Mouse (Mus musculus): Measurements from ENCODE around the gene Slc16a6. TPM values are rescaled to one million over a fixed set of nuclear protein-coding genes. Genes with fewer than 3 reads are reported as not detected.

Slc16a6 gene
- polyA plus RNA-seq, 1 experiment from 2014 or later = 6.0 TPM

DNA sequence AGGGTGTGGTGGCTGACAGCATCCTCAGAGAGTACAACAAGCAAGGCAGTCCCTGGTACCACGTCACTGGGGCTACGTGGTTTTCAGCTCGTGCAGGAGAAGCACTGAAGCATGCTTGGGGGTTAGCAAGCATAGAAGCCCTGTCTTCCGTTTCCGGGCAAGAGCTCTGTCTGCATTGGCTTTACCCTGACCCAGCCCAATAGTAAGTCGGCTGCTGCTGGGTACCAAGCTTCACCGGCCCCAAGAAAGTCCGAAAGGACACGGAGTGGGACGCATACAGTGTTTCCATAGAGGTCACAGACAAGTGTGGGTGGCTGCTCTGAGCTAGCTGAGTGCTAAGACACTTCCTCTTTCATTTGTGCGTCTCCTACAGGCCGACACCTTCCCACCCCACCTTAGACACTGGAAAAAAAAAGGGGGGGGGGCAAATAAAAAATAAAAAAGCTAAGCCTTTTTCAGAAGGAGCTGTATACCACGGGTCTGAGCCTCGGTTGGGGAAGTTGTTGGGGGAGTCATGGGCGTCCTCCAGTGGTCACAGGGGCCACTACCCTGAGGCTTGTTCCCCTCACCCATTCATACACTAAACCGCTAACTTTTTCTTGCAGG, 53.3 kb downstream of the Slc16a6 start:
- no peaks in the 10 kb centered on the region for H3K27me3 ChIP-seq (ENCODE audit: control insufficient read depth, insufficient read depth, low read length)
- H3K36me3 ChIP-seq (ENCODE audit: control insufficient read depth, insufficient read depth, low read length) = no peaks in the 10 kb centered on the region
- ATAC-seq (replicated peaks; ENCODE audit: low FRiP score) (no peak), DNase-seq (ENCODE audit: low spot score) (no peak)
- H3K4me1 ChIP-seq (replicated peaks; ENCODE audit: control insufficient read depth, insufficient read depth, low read length) = no peaks in the 10 kb centered on the region; the same call in 1 of the 2 replicates
- no peak overlapping the region for H3K4me3 ChIP-seq (ENCODE audit: low read depth, low read length)
- no peak overlapping the region for H3K9ac ChIP-seq (ENCODE audit: low read length)
- 44% methylated on average over 16 of the region's 16 CpGs for WGBS
- no peaks in the 10 kb centered on the region for H3K9me3 ChIP-seq (ENCODE audit: control insufficient read depth, low read length)
- no peak overlapping the region for H3K4me2 ChIP-seq (ENCODE audit: low read depth, low read length, severe bottlenecking)
- H3K27ac ChIP-seq (ENCODE audit: low read depth, low read length) = no peak overlapping the region

DNA sequence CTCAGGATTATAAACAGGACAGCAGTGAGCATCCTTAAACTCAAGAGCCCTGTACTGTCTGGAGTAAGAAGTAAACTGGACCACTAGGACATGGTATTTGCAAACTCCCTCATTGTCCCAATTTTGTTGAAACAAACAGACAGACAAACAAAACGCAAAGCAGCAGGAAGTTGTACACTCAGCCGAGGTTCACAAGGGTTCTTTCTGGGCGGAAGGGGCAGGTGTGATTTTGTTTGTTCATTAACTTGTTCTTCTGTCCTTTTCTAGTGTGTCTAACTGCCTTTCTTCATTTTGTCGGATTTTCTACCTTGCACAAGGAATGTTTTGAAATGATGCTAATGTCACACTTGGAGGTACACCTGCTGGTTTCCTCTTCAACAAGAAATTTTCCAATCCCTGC, 53.9 kb downstream of the Slc16a6 start:
- no peak overlapping the region for H3K27ac ChIP-seq (ENCODE audit: low read depth, low read length)
- no peaks in the 10 kb centered on the region for H3K9me3 ChIP-seq (ENCODE audit: control insufficient read depth, low read length)
- H3K4me3 ChIP-seq (ENCODE audit: low read depth, low read length) = no peak overlapping the region
- no peak overlapping the region for H3K4me2 ChIP-seq (ENCODE audit: low read depth, low read length, severe bottlenecking)
- H3K27me3 ChIP-seq (ENCODE audit: control insufficient read depth, insufficient read depth, low read length) = no peaks in the 10 kb centered on the region
- H3K9ac ChIP-seq (ENCODE audit: low read length) = no peak overlapping the region
- H3K4me1 ChIP-seq (replicated peaks; ENCODE audit: control insufficient read depth, insufficient read depth, low read length) = no peaks in the 10 kb centered on the region; the same call in 1 of the 2 replicates
- DNase-seq (ENCODE audit: low spot score) (no peak), ATAC-seq (replicated peaks; ENCODE audit: low FRiP score) (no peak)
- WGBS = 50% methylated on average over 4 of the region's 4 CpGs
- no peaks in the 10 kb centered on the region for H3K36me3 ChIP-seq (ENCODE audit: control insufficient read depth, insufficient read depth, low read length)

DNA sequence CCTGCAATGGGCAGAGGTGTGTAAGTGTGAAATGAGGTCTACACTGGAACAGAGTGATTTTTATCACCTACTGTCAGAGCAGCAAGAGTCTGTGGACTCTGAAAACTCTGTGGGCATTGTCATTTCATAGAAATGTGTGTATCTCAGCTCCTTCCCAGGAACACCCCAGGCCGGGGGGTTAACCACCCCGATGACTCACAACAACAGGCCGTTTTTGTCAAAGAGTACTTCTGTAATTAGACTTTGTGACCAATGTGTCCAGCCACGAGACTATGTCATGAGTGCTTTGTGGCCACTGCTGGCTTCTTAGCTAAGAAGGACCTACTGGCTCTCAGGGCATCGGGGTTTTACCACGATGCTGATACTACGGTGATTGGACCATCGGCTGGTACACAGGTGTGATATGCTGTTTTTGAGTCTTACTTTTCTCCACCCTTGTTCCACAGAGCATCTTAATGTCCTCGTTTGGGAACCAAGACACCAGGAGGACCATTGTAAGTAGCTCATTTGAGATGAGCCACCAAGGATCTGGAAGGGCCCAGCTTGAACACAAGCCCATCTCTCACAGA, 55.8 kb downstream of the Slc16a6 start:
- Histone ChIP-seq H3K27me3 (ENCODE audit: control insufficient read depth, insufficient read depth, low read length) (no peaks in the 10 kb centered on the region), H3K36me3 (ENCODE audit: control insufficient read depth, insufficient read depth, low read length) (no peaks in the 10 kb centered on the region), H3K4me2 (ENCODE audit: low read depth, low read length, severe bottlenecking) (no peak overlapping the region), H3K27ac (ENCODE audit: low read depth, low read length) (no peak overlapping the region), H3K9me3 (ENCODE audit: control insufficient read depth, low read length) (no peaks in the 10 kb centered on the region), H3K9ac (ENCODE audit: low read length) (no peak overlapping the region), H3K4me1 (replicated peaks; ENCODE audit: control insufficient read depth, insufficient read depth, low read length) (no peaks in the 10 kb centered on the region; the same call in 1 of the 2 replicates), H3K4me3 (ENCODE audit: low read depth, low read length) (no peak overlapping the region)
- 90% methylated on average over 9 of the region's 9 CpGs for WGBS
- ATAC-seq (replicated peaks; ENCODE audit: low FRiP score) (no peak), DNase-seq (ENCODE audit: low spot score) (no peak)

DNA sequence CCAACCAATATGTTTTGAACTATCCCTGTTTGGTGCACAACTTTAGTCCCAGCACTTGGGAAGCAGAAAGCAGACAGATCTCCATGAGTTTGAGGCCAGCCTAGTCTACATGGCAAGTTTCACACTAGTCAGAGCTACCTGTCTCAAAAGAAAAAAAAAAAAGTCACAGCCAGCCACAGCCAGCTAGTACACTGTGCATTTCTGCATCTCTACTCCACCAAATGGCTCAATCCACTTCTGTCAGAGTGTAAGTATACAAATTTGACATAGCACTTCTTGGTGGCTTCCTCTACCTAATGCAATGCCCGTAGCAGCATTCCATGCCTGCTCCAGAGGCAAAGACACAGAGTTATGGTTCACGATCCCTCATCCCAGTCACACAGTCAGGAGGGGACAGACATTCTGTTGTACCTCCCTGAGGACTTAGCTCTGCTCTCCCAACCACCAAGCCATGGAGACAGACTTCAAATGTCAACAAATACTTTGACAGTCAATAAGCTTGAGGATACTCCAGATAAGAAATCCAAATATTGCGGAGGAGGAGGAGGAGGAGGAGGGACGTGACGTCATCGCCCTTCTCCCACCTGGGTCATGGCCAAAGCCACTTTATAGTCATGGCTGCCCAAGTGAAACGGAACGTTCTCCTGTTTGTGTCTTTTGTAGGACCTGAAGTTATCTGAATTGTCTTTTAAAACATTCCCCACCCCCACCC, 56.5 kb downstream of the Slc16a6 start:
- H3K27me3 ChIP-seq (ENCODE audit: control insufficient read depth, insufficient read depth, low read length) = no peaks in the 10 kb centered on the region
- no peak for ATAC-seq (replicated peaks; ENCODE audit: low FRiP score)
- H3K27ac ChIP-seq (ENCODE audit: low read depth, low read length) = no peak overlapping the region
- H3K9ac ChIP-seq (ENCODE audit: low read length) = no peak overlapping the region
- H3K4me3 ChIP-seq (ENCODE audit: low read depth, low read length) = no peak overlapping the region
- no peaks in the 10 kb centered on the region for H3K9me3 ChIP-seq (ENCODE audit: control insufficient read depth, low read length)
- no peak for DNase-seq (ENCODE audit: low spot score)
- no peaks in the 10 kb centered on the region; the same call in 1 of the 2 replicates for H3K4me1 ChIP-seq (replicated peaks; ENCODE audit: control insufficient read depth, insufficient read depth, low read length)
- 93% methylated on average over 8 of the region's 8 CpGs for WGBS
- no peaks in the 10 kb centered on the region for H3K36me3 ChIP-seq (ENCODE audit: control insufficient read depth, insufficient read depth, low read length)
- H3K4me2 ChIP-seq (ENCODE audit: low read depth, low read length, severe bottlenecking) = no peak overlapping the region

- no peaks in the 10 kb centered on the region for H3K27me3 ChIP-seq (ENCODE audit: control insufficient read depth, insufficient read depth, low read length)
- DNase-seq (ENCODE audit: low spot score) (no peak), ATAC-seq (replicated peaks; ENCODE audit: low FRiP score) (no peak)
- no peak overlapping the region for H3K9ac ChIP-seq (ENCODE audit: low read length)
- no peaks in the 10 kb centered on the region for H3K9me3 ChIP-seq (ENCODE audit: control insufficient read depth, low read length)
- no peak overlapping the region for H3K4me2 ChIP-seq (ENCODE audit: low read depth, low read length, severe bottlenecking)
- H3K4me1 ChIP-seq (replicated peaks; ENCODE audit: control insufficient read depth, insufficient read depth, low read length) = no peaks in the 10 kb centered on the region
- H3K36me3 ChIP-seq (ENCODE audit: control insufficient read depth, insufficient read depth, low read length) = no peaks in the 10 kb centered on the region
- no peak overlapping the region for H3K27ac ChIP-seq (ENCODE audit: low read depth, low read length)
- H3K4me3 ChIP-seq (ENCODE audit: low read depth, low read length) = no peak overlapping the region
- WGBS = 84% methylated on average over 5 of the region's 5 CpGs
Measured at GRCm38 (mm10) chr11:109414802-109415201, 58.6 kb downstream of the Slc16a6 start.

DNA sequence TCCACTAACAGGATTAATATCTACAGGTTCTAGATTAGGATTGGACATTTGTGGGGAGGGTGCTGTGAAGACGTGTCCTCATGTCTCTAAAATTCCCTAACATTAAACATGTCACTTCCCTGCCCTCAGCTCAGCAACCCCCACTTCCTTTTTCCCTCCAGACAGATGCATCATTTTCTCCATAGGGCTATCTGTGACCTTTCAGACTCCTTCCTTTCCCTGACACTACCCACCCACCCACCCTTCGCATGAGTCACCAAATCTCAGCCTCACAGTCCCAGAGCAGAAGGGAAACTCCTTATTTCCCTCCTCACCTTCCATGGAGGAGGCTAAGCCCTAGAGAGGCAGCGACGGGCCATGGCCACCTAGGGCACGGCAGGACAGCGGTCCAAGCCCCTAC, 59.8 kb downstream of the Slc16a6 start, which contains the start of gene 9930022D16Rik:
TSS of gene 9930022D16Rik (plus strand) at position 301 of the 400 bp plus-strand sequence.
- ATAC-seq (replicated peaks; ENCODE audit: low FRiP score) = no peak
- Histone ChIP-seq H3K36me3 (ENCODE audit: control insufficient read depth, insufficient read depth, low read length) (no peaks in the 10 kb centered on the region), H3K4me3 (ENCODE audit: low read depth, low read length) (no peak within 1 kb of the TSS), H3K4me1 (replicated peaks; ENCODE audit: control insufficient read depth, insufficient read depth, low read length) (no peaks in the 10 kb centered on the region), H3K27me3 (ENCODE audit: control insufficient read depth, insufficient read depth, low read length) (no peaks in the 10 kb centered on the region), H3K9me3 (ENCODE audit: control insufficient read depth, low read length) (no peaks in the 10 kb centered on the region), H3K4me2 (ENCODE audit: low read depth, low read length, severe bottlenecking) (no peak within 1 kb of the TSS), H3K9ac (ENCODE audit: low read length) (no peak within 1 kb of the TSS), H3K27ac (ENCODE audit: low read depth, low read length) (no peak within 1 kb of the TSS)
- WGBS = 91% methylated on average over 6 of the region's 6 CpGs
- DNase-seq (ENCODE audit: low spot score) = no peak

DNA sequence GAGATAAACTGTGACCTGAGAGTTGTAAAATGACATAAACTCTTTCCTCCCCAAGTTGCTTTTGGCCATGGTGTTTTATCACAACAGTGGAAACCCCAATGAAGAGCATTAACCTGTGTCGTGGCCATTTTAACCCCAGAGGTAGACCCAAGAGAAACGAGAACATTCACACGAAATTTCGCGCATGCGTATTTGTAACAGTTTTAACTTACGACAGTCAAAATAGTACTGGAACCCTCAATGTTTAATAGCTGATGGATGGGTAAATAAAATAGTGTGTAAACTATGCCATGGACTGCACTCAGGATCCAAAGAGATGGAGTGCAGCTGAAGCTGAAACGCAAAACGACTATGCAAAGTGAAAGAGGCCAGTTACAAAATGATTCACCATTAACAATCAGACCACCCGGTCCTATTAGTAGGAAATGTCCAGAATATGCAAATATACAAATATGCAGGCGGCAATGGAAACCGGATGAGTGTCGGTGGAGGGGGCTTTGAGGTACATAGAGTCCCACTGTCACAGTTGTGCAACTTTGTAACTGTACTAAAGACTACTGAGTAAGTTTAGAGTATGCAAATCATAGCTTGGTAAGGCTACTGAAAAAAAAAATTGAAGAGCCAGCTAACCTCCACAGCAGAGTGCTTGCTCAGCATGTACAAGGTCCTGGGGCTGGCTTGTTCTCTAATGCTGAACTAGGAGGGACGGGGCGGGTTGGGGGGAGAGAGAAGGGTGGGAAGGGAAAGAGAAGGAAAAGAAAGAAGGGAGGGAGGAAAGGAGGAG, 63.0 kb downstream of the Slc16a6 start:
- Histone ChIP-seq H3K4me1 (replicated peaks; ENCODE audit: control insufficient read depth, insufficient read depth, low read length) (no peaks in the 10 kb centered on the region), H3K4me2 (ENCODE audit: low read depth, low read length, severe bottlenecking) (no peak overlapping the region), H3K27ac (ENCODE audit: low read depth, low read length) (no peak overlapping the region), H3K9ac (ENCODE audit: low read length) (no peak overlapping the region), H3K36me3 (ENCODE audit: control insufficient read depth, insufficient read depth, low read length) (no peaks in the 10 kb centered on the region), H3K4me3 (ENCODE audit: low read depth, low read length) (no peak overlapping the region), H3K27me3 (ENCODE audit: control insufficient read depth, insufficient read depth, low read length) (no peaks in the 10 kb centered on the region), H3K9me3 (ENCODE audit: control insufficient read depth, low read length) (no peaks in the 10 kb centered on the region)
- WGBS = 93% methylated on average over 15 of the region's 15 CpGs
- no peak for DNase-seq (ENCODE audit: low spot score)
- no peak for ATAC-seq (replicated peaks; ENCODE audit: low FRiP score)

GRCm38 (mm10) chr11:109406431-109406830, 67.0 kb downstream of the Slc16a6 start:
- DNase-seq (ENCODE audit: low spot score) (no peak), ATAC-seq (replicated peaks; ENCODE audit: low FRiP score) (no peak)
- Histone ChIP-seq H3K36me3 (ENCODE audit: control insufficient read depth, insufficient read depth, low read length) (no peaks in the 10 kb centered on the region), H3K4me3 (ENCODE audit: low read depth, low read length) (no peak overlapping the region), H3K9me3 (ENCODE audit: control insufficient read depth, low read length) (no peaks in the 10 kb centered on the region), H3K4me1 (replicated peaks; ENCODE audit: control insufficient read depth, insufficient read depth, low read length) (no peaks in the 10 kb centered on the region), H3K4me2 (ENCODE audit: low read depth, low read length, severe bottlenecking) (no peak overlapping the region), H3K27me3 (ENCODE audit: control insufficient read depth, insufficient read depth, low read length) (no peaks in the 10 kb centered on the region), H3K27ac (ENCODE audit: low read depth, low read length) (no peak overlapping the region), H3K9ac (ENCODE audit: low read length) (no peak overlapping the region)
- WGBS = 79% methylated on average over 5 of the region's 5 CpGs

All from forebrain, embryonic 11.5 days (tissue).